Mouse (Mus musculus) thymus, postnatal 0 days (tissue): ENCODE results near the gene Acod1. TPM values are rescaled to one million over a fixed set of nuclear protein-coding genes. Genes with fewer than 3 reads are reported as not detected.
A peak's percentile ranks its signal among the peaks of the same experiment; 100 is the strongest.

Source experiments
- DNase-seq: peaks from one replicate; pipeline ENCODE4 v3.0.0-alpha.2; 2015; ENCODE audit warnings: low spot score
- polyA plus RNA-seq: library from polyadenylated mRNA; unstranded; fragments of >200 nt; fragmentation: Nextera tagmentation; extraction: Ambion mirVana; gene quantifications from 2 replicates; pipeline ENCODE4 v1.2.1, GENCODE M21; 2015

The Acod1 gene
- 0.18 and 0.19 TPM in 2 replicates for polyA plus RNA-seq

- no peak for DNase-seq
These were observed at the start of gene Acod1 for GRCm38 (mm10) chr14:103046677-103047076. Acod1 (plus strand) TSS chr14:103046977.

GRCm38 (mm10) chr14:103007737-103008136 is 39.0 kb upstream of the Acod1 start:
- no peak for DNase-seq

GRCm38 (mm10) chr14:103011782-103012181 is 35.0 kb upstream of the Acod1 start:
- DNase-seq: peak; percentile 40

- peak; percentile 72 for DNase-seq
These were observed 34.1 kb upstream of the Acod1 start for GRCm38 (mm10) chr14:103012563-103013150.

- peak; percentile 34 for DNase-seq
These were observed 29.8 kb upstream of the Acod1 start for GRCm38 (mm10) chr14:103017009-103017408.

- DNase-seq: no peak
These were observed 26.7 kb upstream of the Acod1 start for GRCm38 (mm10) chr14:103020046-103020445.

- DNase-seq: no peak
These were observed 17.6 kb upstream of the Acod1 start for GRCm38 (mm10) chr14:103029203-103029602.

GRCm38 (mm10) chr14:103033271-103033823 is 13.4 kb upstream of the Acod1 start:
- DNase-seq: peak; percentile 26

- no peak for DNase-seq
These were observed 12.7 kb upstream of the Acod1 start for GRCm38 (mm10) chr14:103034076-103034475.

GRCm38 (mm10) chr14:103037016-103037415 is 9.8 kb upstream of the Acod1 start:
- DNase-seq: no peak

- no peak for DNase-seq
These were observed 1.7 kb downstream of the Acod1 start for GRCm38 (mm10) chr14:103048292-103049086.

- peak; percentile 86 for DNase-seq
These were observed 4.5 kb downstream of the Acod1 start for GRCm38 (mm10) chr14:103051159-103051769.

GRCm38 (mm10) chr14:103054731-103055130 is 8.0 kb downstream of the Acod1 start:
- DNase-seq: no peak

- no peak for DNase-seq
These were observed 9.8 kb downstream of the Acod1 start for GRCm38 (mm10) chr14:103056601-103057000.

- no peak for DNase-seq
These were observed 12.2 kb downstream of the Acod1 start for GRCm38 (mm10) chr14:103058998-103059397.

- DNase-seq: no peak
These were observed 12.7 kb downstream of the Acod1 start for GRCm38 (mm10) chr14:103059495-103059894.

GRCm38 (mm10) chr14:103065294-103066167 is 18.8 kb downstream of the Acod1 start:
- peak; percentile 89 for DNase-seq

- DNase-seq: no peak
These were observed 22.7 kb downstream of the Acod1 start for GRCm38 (mm10) chr14:103069465-103069863.

- peak; percentile 94 for DNase-seq
These were observed 23.3 kb downstream of the Acod1 start, which contains the start of gene Cln5 for GRCm38 (mm10) chr14:103069864-103070611. Cln5 (plus strand) TSS chr14:103070216.

- peak; percentile 23 for DNase-seq
These were observed 24.0 kb downstream of the Acod1 start for GRCm38 (mm10) chr14:103070790-103071189.
